Mouse (Mus musculus): ENCODE measurements around the gene Ism1. TPM values are rescaled to one million over a fixed set of nuclear protein-coding genes. Genes with fewer than 3 reads are reported as not detected.

The Ism1 gene
- total RNA-seq, 1 experiment = 0.76 TPM

DNA sequence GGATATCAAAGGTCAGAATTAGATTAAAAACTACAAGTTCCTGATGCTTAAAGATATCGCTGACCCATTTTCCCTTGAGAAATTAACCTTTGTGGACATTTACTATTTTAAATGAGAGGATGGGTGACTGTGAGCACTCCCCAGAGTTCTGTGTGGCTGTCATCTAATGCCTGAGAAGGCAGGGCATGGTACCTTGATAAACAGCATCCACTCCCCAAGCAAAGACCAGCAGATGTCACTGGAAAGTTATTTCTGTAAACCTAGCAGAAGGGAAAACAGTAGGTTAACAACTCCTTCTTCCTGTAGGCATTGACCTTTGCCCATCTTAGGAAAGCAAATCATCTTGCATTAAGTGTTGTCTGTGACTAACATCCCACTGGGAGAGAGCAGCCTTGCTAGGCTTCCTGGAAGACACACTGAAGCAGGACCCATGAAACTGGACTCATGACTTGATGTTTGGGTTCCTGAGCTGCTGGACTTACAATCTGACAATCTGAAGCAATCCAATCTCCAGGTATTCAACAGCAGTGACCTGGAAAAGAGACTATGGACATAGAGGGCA is 11.5 kb downstream of the Ism1 start:
- no peak for DNase-seq (ENCODE audit: low read depth, low spot score)
- Histone ChIP-seq H3K4me1 (ENCODE audit: control insufficient read depth in 2 of 2, insufficient read depth in 2 of 2, low read length in 2 of 2, poor library complexity in 1 of 2) (no peaks in the 10 kb centered on the region), H3K27ac (ENCODE audit: insufficient read depth, low read depth, low read length, poor library complexity, severe bottlenecking) (no peak overlapping the region), H3K36me3 (ENCODE audit: control insufficient read depth, insufficient read depth, low read length, poor library complexity, severe bottlenecking) (no peaks in the 10 kb centered on the region), H3K4me3 (ENCODE audit: insufficient read depth in 1 of 2, low read depth in 1 of 2, low read length in 2 of 2, poor library complexity in 1 of 2, severe bottlenecking in 1 of 2) (no peak overlapping the region), H3K9ac (ENCODE audit: insufficient read depth, low read depth, low read length, poor library complexity, severe bottlenecking) (no peak overlapping the region), H3K9me3 (ENCODE audit: control insufficient read depth, insufficient read depth, low read depth, low read length) (no peaks in the 10 kb centered on the region)
- TF ChIP-seq ZNF384 (IDR thresholded peaks at IDR 0.05; ENCODE audit: low read depth, low read length) = no peak
- no peak for TF ChIP-seq HCFC1 (IDR thresholded peaks at IDR 0.05; ENCODE audit: borderline replicate concordance, insufficient read depth, low read length)
- no peak for TF ChIP-seq CHD2 (IDR thresholded peaks at IDR 0.05; ENCODE audit: low read depth, low read length)
- TF ChIP-seq MAFK (IDR thresholded peaks at IDR 0.05; ENCODE audit: insufficient read depth, low read depth, low read length) = no peak
- TF ChIP-seq ZC3H11A (IDR thresholded peaks at IDR 0.05; ENCODE audit: borderline replicate concordance, low read depth, low read length) = no peak
- in situ Hi-C loops (cut with MboI; ENCODE audit: low sequenced_read_pairs in 2 of 2, unreplicated experiment in 2 of 2) = no loop called here

DNA sequence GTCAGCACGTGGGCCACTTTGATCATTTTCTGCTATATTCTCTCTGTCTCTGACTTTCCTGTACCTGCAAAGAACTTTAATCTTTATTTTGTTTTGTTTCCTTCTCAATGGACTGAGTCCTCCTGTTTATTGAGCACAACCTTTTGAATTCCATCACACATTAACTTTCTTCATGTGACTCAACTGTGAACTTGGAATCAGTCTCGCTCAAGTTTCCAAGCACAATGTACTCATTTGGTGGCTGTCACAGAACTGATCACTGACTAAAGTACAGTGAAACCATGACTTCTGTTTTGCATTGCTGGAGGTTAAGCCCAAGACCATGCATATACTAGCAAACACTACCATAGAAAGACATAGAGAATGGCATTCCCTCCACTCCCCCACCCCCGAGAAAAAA is 15.5 kb downstream of the Ism1 start:
- DNase-seq (ENCODE audit: low read depth, low spot score) = no peak
- in situ Hi-C loops (cut with MboI; ENCODE audit: low sequenced_read_pairs in 2 of 2, unreplicated experiment in 2 of 2) = no loop called here
- TF ChIP-seq CHD2 (IDR thresholded peaks at IDR 0.05; ENCODE audit: low read depth, low read length) = no peak
- TF ChIP-seq ZNF384 (IDR thresholded peaks at IDR 0.05; ENCODE audit: low read depth, low read length) = no peak
- TF ChIP-seq HCFC1 (IDR thresholded peaks at IDR 0.05; ENCODE audit: borderline replicate concordance, insufficient read depth, low read length) = no peak
- H3K9me3 ChIP-seq (ENCODE audit: control insufficient read depth, insufficient read depth, low read depth, low read length) = no peaks in the 10 kb centered on the region
- H3K36me3 ChIP-seq (ENCODE audit: control insufficient read depth, insufficient read depth, low read length, poor library complexity, severe bottlenecking) = no peaks in the 10 kb centered on the region
- no peak overlapping the region for H3K27ac ChIP-seq (ENCODE audit: insufficient read depth, low read depth, low read length, poor library complexity, severe bottlenecking)
- no peak overlapping the region for H3K9ac ChIP-seq (ENCODE audit: insufficient read depth, low read depth, low read length, poor library complexity, severe bottlenecking)
- no peak overlapping the region for H3K4me3 ChIP-seq (ENCODE audit: insufficient read depth in 1 of 2, low read depth in 1 of 2, low read length in 2 of 2, poor library complexity in 1 of 2, severe bottlenecking in 1 of 2)
- no peaks in the 10 kb centered on the region for H3K4me1 ChIP-seq (ENCODE audit: control insufficient read depth in 2 of 2, insufficient read depth in 2 of 2, low read length in 2 of 2, poor library complexity in 1 of 2)

DNA sequence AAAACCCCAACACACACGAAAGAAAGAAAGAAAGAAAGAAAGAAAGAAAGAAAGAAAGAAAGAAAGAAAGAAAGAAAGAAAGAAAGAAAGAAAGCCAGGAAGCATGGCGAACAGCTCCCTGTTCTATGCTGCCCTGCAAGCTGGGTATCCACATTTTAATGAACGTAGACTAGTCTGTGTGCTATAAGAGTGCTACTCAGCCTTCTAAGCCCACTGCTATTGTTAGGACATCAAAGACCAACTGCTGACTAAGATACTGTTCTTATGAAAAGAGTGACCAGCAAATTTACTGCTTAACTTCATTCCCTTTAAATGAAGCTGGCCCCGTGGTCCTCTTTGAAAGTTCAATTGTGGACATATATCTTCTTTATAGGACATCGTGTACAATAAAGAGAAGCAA is 16.7 kb downstream of the Ism1 start:
- TF ChIP-seq ZC3H11A (IDR thresholded peaks at IDR 0.05; ENCODE audit: borderline replicate concordance, low read depth, low read length) = no peak
- no peak for TF ChIP-seq HCFC1 (IDR thresholded peaks at IDR 0.05; ENCODE audit: borderline replicate concordance, insufficient read depth, low read length)
- no peak for TF ChIP-seq MAFK (IDR thresholded peaks at IDR 0.05; ENCODE audit: insufficient read depth, low read depth, low read length)
- no peak for TF ChIP-seq CHD2 (IDR thresholded peaks at IDR 0.05; ENCODE audit: low read depth, low read length)
- TF ChIP-seq ZNF384 (IDR thresholded peaks at IDR 0.05; ENCODE audit: low read depth, low read length) = no peak
- H3K9ac ChIP-seq (ENCODE audit: insufficient read depth, low read depth, low read length, poor library complexity, severe bottlenecking) = no peak overlapping the region
- no peaks in the 10 kb centered on the region for H3K36me3 ChIP-seq (ENCODE audit: control insufficient read depth, insufficient read depth, low read length, poor library complexity, severe bottlenecking)
- in situ Hi-C loops (cut with MboI; ENCODE audit: low sequenced_read_pairs in 2 of 2, unreplicated experiment in 2 of 2) = no loop called here
- H3K4me3 ChIP-seq (ENCODE audit: insufficient read depth in 1 of 2, low read depth in 1 of 2, low read length in 2 of 2, poor library complexity in 1 of 2, severe bottlenecking in 1 of 2) = no peak overlapping the region
- no peaks in the 10 kb centered on the region for H3K4me1 ChIP-seq (ENCODE audit: control insufficient read depth in 2 of 2, insufficient read depth in 2 of 2, low read length in 2 of 2, poor library complexity in 1 of 2)
- H3K27ac ChIP-seq (ENCODE audit: insufficient read depth, low read depth, low read length, poor library complexity, severe bottlenecking) = no peak overlapping the region
- DNase-seq (ENCODE audit: low read depth, low spot score) = no peak
- H3K9me3 ChIP-seq (ENCODE audit: control insufficient read depth, insufficient read depth, low read depth, low read length) = no peaks in the 10 kb centered on the region

DNA sequence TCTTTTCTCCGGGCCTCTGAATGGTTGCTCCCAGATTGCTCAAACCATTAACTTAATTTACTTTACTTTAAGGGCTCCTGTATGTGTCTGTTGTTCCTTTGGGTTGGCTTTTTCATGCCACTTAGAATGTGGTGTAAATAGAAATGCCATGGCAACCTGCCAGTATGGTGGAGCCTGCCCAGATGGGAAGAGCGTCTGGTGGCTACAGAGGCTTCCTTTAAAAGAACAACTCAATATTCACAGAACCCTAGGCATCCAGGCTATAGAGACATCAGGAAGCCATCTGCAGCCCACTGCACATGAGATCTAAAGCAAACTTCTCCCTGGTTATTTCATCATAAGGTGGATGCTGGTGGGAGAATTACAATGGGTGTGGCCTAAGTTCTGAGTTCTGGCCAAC is 18.6 kb downstream of the Ism1 start:
- Histone ChIP-seq H3K4me1 (ENCODE audit: control insufficient read depth in 2 of 2, insufficient read depth in 2 of 2, low read length in 2 of 2, poor library complexity in 1 of 2) (no peaks in the 10 kb centered on the region), H3K4me3 (ENCODE audit: insufficient read depth in 1 of 2, low read depth in 1 of 2, low read length in 2 of 2, poor library complexity in 1 of 2, severe bottlenecking in 1 of 2) (no peak overlapping the region), H3K9ac (ENCODE audit: insufficient read depth, low read depth, low read length, poor library complexity, severe bottlenecking) (no peak overlapping the region), H3K27ac (ENCODE audit: insufficient read depth, low read depth, low read length, poor library complexity, severe bottlenecking) (no peak overlapping the region), H3K36me3 (ENCODE audit: control insufficient read depth, insufficient read depth, low read length, poor library complexity, severe bottlenecking) (no peaks in the 10 kb centered on the region), H3K9me3 (ENCODE audit: control insufficient read depth, insufficient read depth, low read depth, low read length) (no peaks in the 10 kb centered on the region)
- no peak for DNase-seq (ENCODE audit: low read depth, low spot score)
- in situ Hi-C loops (cut with MboI; ENCODE audit: low sequenced_read_pairs in 2 of 2, unreplicated experiment in 2 of 2) = no loop called here
- TF ChIP-seq ZNF384 (IDR thresholded peaks at IDR 0.05; ENCODE audit: low read depth, low read length) (no peak), HCFC1 (IDR thresholded peaks at IDR 0.05; ENCODE audit: borderline replicate concordance, insufficient read depth, low read length) (no peak), ZC3H11A (IDR thresholded peaks at IDR 0.05; ENCODE audit: borderline replicate concordance, low read depth, low read length) (no peak), MAFK (IDR thresholded peaks at IDR 0.05; ENCODE audit: insufficient read depth, low read depth, low read length) (no peak), CHD2 (IDR thresholded peaks at IDR 0.05; ENCODE audit: low read depth, low read length) (no peak)

DNA sequence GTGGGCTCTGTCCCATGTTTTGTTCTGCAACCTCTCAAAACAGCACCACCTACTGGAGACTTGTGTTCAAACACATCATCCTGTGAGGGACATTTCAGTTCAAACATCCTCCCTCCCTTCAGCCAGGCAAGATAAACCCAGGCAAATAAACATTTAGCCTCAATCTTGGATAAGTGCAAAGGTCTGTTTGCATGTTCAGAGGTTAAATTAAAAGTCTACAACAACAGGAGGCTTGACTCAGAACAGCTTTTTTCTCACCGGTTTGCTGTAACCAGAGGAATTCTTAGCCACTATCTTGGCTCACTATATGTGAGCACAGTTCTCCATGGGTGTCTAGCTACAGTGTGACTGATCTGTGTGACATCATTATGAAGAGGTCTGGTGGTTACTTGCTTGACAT is 22.6 kb downstream of the Ism1 start:
- no peaks in the 10 kb centered on the region for H3K9me3 ChIP-seq (ENCODE audit: control insufficient read depth, insufficient read depth, low read depth, low read length)
- no peak overlapping the region for H3K9ac ChIP-seq (ENCODE audit: insufficient read depth, low read depth, low read length, poor library complexity, severe bottlenecking)
- no peak for DNase-seq (ENCODE audit: low read depth, low spot score)
- no peak overlapping the region for H3K27ac ChIP-seq (ENCODE audit: insufficient read depth, low read depth, low read length, poor library complexity, severe bottlenecking)
- no peak overlapping the region for H3K4me3 ChIP-seq (ENCODE audit: insufficient read depth in 1 of 2, low read depth in 1 of 2, low read length in 2 of 2, poor library complexity in 1 of 2, severe bottlenecking in 1 of 2)
- no peak for TF ChIP-seq ZNF384 (IDR thresholded peaks at IDR 0.05; ENCODE audit: low read depth, low read length)
- H3K36me3 ChIP-seq (ENCODE audit: control insufficient read depth, insufficient read depth, low read length, poor library complexity, severe bottlenecking) = no peaks in the 10 kb centered on the region
- no peaks in the 10 kb centered on the region for H3K4me1 ChIP-seq (ENCODE audit: control insufficient read depth in 2 of 2, insufficient read depth in 2 of 2, low read length in 2 of 2, poor library complexity in 1 of 2)
- in situ Hi-C loops (cut with MboI; ENCODE audit: low sequenced_read_pairs in 2 of 2, unreplicated experiment in 2 of 2) = no loop called here
